Mouse (Mus musculus) right cerebral cortex, adult 18-20 months (tissue): Measurements from ENCODE around the gene Cd70.
A peak's percentile ranks its signal among the peaks of the same experiment; 100 is the strongest.
"Not testable (repeated sequence)": the region's sequence is repeated elsewhere in the genome, so short reads cannot be mapped to it uniquely, and the experiment has no call there.

Experiments used
- DNase-seq: peaks from one replicate; pipeline ENCODE4 v3.0.0; 2022; ENCODE audit warnings: mixed read lengths

The Cd70 gene

GRCm38 (mm10) chr17:57134021-57134420 lies 15.6 kb downstream of the Cd70 start:
- not testable (repeated sequence) for DNase-seq

DNA sequence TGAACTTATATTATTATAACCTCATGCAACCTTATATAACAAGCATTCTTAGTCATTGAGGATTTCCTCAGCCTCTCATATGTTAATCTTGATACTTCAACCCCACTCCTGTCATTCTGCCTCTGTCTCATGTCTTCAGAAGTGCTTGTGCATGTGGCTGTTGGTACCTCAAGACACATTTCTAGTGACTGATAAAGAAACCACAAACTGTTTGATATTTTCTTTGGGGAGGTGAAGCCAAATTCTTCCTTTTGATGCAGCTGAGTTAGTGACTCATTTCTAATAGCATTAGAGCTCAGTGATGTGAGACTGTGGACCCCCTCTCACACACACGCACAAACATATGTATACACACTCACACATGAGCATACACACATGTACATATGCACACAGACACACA lies 17.8 kb downstream of the Cd70 start:
- DNase-seq: no peak

- DNase-seq: no peak
Measured at GRCm38 (mm10) chr17:57125853-57126622, 23.5 kb downstream of the Cd70 start.

DNA sequence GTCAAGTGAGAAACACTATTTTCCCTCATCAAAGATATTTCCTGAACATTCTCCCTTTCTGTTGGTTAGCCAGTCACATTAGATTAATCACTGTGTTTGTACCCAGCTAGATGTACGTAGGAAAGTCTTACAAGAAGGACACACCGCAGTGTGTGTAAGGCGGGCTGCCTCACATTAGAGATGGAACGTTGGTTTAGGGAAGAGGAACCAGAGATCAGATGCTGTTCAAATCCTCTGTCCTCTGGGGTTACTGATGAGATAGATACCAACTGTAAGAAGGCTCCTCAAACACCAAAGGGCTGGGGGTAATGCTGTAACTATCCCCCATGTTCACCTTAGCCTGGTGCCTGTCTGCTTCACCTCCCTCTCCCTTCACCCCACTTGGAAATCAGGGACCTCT lies 24.8 kb downstream of the Cd70 start:
- DNase-seq: no peak

- DNase-seq: no peak
Measured at GRCm38 (mm10) chr17:57123192-57124118, 26.1 kb downstream of the Cd70 start.

- DNase-seq: no peak
Measured at GRCm38 (mm10) chr17:57121856-57122255, 27.7 kb downstream of the Cd70 start.

- no peak for DNase-seq
Measured at GRCm38 (mm10) chr17:57118524-57119349, 30.8 kb downstream of the Cd70 start.

GRCm38 (mm10) chr17:57116801-57117200 lies 32.8 kb downstream of the Cd70 start:
- no peak for DNase-seq

DNA sequence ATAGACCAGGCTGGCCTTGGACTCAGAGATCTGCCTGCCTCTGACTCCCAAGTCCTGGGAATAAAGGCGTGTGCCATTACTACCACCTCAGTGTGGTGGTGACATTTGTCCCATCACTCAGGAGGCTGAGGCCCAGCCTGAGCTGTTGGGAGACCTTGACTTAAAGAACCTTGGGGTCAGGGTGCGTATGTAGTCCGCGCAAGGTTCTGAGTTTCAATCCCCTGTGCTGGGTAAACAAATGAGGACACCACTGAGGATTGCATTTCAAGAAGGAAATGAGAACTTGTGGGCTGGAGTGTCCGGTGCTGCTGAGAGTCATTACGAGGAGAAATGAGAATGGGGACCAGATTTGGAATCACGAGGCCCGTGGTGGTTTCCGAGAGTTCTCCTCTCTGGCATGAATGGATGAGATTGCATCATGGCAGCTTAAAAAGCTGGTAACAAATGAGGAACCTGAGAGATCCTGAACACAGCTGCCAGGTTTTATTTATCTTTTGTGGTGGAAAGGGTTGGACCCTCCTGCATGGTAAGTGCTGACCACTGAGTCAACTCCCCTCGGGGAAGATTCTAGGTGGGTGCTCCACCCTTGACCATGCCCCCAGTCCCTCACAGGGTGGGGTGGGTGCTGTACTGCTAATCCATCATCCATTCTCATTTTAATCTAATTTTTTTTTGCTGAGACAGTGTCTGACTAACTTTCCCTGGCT lies 36.7 kb downstream of the Cd70 start:
- no peak for DNase-seq

- no peak for DNase-seq
Measured at GRCm38 (mm10) chr17:57110005-57110404, 39.6 kb downstream of the Cd70 start.

- no peak for DNase-seq
Measured at GRCm38 (mm10) chr17:57108666-57109171, 40.9 kb downstream of the Cd70 start.

- no peak for DNase-seq
Measured at GRCm38 (mm10) chr17:57108040-57108665, 41.4 kb downstream of the Cd70 start.

DNA sequence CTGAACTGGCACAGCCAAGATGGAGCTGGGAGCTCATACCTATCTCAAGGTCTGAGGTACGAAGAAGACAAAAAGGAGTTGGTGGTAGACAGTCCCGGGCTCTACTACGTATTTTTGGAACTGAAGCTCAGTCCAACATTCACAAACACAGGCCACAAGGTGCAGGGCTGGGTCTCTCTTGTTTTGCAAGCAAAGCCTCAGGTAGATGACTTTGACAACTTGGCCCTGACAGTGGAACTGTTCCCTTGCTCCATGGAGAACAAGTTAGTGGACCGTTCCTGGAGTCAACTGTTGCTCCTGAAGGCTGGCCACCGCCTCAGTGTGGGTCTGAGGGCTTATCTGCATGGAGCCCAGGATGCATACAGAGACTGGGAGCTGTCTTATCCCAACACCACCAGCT lies 42.5 kb downstream of the Cd70 start:
- DNase-seq: no peak

GRCm38 (mm10) chr17:57106035-57106368 lies 43.6 kb downstream of the Cd70 start:
- DNase-seq: no peak

GRCm38 (mm10) chr17:57105181-57106034 lies 44.2 kb downstream of the Cd70 start, which contains the start of gene Tnfsf9:
Gene Tnfsf9, plus strand, starts transcription at chr17:57105325.
- DNase-seq: no peak

- no peak for DNase-seq
Measured at GRCm38 (mm10) chr17:57104496-57104895, 45.1 kb downstream of the Cd70 start.

GRCm38 (mm10) chr17:57102276-57102675 lies 47.3 kb downstream of the Cd70 start:
- DNase-seq: no peak

DNA sequence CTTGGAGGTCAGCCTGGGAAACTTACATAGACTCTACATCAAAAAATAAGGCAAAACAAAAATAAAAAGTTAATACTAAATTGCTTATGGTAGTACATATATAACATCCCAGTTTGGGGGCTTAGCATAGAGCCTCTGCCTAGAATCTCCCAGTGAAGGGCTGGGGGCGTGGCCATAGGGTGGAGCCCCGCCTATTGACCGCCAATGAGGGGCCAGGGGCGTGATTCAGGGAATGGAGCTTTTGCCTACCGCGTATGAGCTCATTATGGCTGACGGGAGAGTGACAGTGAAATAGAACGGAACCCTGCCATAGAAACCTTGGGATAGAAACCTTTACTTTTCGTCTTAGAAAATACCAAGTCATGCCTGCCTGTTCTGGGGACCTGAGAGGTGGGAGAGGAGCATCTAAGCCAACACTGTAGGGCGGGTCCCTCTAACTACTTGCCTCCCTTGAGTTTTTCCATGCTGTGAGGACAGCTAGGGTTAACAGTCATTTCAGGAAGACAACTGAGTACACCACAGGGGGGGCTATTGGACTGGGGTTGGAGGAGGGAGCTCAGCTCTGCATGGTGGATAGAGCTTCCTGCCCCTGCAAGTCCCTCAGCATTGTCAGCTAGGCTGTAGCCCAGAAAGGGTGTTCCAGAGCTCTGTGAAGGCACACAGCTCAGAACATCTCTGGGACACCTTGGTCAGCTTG lies 49.8 kb downstream of the Cd70 start:
- DNase-seq: no peak

DNA sequence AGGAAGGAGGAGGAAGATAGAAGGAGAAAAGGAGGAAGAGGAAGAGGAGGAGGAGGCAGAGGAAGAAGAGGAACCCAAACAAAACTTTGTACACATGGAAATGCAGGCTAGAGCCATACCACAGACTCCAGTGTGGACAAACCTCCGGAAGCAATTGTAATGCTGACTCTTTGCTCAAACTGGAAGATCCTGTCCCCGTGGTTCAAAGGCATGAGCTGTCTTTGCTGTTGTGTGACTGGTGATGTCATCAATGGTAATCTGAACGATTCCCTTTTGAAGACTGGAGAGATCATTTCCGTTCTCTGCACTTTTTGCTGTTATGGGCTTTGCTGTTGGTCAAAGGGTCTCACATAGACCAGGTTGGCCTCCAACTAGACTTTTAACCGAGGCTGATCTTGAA lies 51.3 kb downstream of the Cd70 start:
- DNase-seq: no peak

DNA sequence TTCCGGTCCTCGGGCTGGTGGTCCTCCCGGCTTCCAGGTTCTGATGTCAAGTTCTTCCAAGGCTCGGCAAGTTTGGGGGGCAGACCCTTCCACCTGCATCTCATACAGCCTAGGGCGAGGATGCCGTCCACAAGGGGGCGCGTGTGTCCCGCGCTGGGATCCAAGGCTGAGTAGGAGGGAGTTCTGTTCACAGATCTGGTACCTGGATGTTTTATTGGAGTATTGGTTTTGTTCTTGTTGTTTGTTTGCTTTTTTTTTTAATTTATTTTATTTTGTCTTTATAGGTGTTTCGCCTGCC lies 53.0 kb downstream of the Cd70 start:
- peak; percentile 79 for DNase-seq
